ENCODE assay signal across 8 mouse cellular contexts in genomic region chr12:5250042-5250441, GRCm38 (mm10).
DNase-seq lines count a peak whose midpoint lies in the region; TF ChIP-seq lines count a peak whose summit lies in the region.

No protein-coding gene starts in this region.

- no peak overlapping the region for H3K27ac ChIP-seq in heart, adult 2 months

- H3K9ac ChIP-seq in heart, adult 2 months (ENCODE audit: low read depth, low read length), result no peak overlapping the region

- no peaks in the 10 kb centered on the region for H3K27me3 ChIP-seq in heart, adult 2 months (ENCODE audit: control insufficient read depth, insufficient read depth, low read length)

- peak; percentile 82 for DNase-seq in heart, adult 11 months
- DNase-seq in heart, adult 2 months, result no peak
- peak; percentile 44 to 54 for DNase-seq in adrenal gland, postnatal 36 days
- DNase-seq in kidney, adult 9 months, result peak; percentile 91
- peak; percentile 61 for DNase-seq in lung, postnatal 25 days (ENCODE audit: low spot score)
- DNase-seq in left cerebral cortex, postnatal 14 days (ENCODE audit: low spot score in 2 of 2), result no peak
- DNase-seq in frontal cortex, adult 2 months (ENCODE audit: extremely low spot score in 1 of 2, low spot score in 1 of 2), result no peak
- no peak for DNase-seq in left cerebral cortex, postnatal 36 days (ENCODE audit: low spot score in 2 of 2)

- no peak for TF ChIP-seq EP300 in heart, adult 2 months (IDR thresholded peaks at IDR 0.05; ENCODE audit: insufficient read depth, low read depth, low read length)

- no peak for TF ChIP-seq CTCF in heart, adult 2 months (IDR thresholded peaks at IDR 0.05)

- H3K36me3 ChIP-seq in heart, adult 2 months (ENCODE audit: control insufficient read depth, insufficient read depth, low read length), result no peaks in the 10 kb centered on the region

- TF ChIP-seq POLR2A in heart, adult 2 months (IDR thresholded peaks at IDR 0.05; ENCODE audit: insufficient read depth, low read depth, low read length), result no peak

- H3K4me1 ChIP-seq in heart, adult 2 months (ENCODE audit: control insufficient read depth, insufficient read depth, low read length), result peaks cover 3% of the 10 kb centered on the region

- WGBS in heart, adult 2 months, result 71% methylated on average over 7 of the region's 7 CpGs

- intact Hi-C loops in heart, adult 2 months (cut with DNase I), result no loop called here
- intact Hi-C loops in left cerebral cortex, postnatal 14 days (cut with DNase I), result no loop called here
- intact Hi-C loops in left cerebral cortex, postnatal 36 days (cut with DNase I), result loop anchor here (5.0 kb wide), 1 partner anchor 38 kb away; no protein-coding TSS in a partner anchor

- no peaks in the 10 kb centered on the region for H3K79me2 ChIP-seq in heart, adult 2 months (replicated peaks; ENCODE audit: control insufficient read depth, insufficient read depth, low read length)

- no peak overlapping the region for H3K4me3 ChIP-seq in heart, adult 2 months

Comparison
In these comparisons a context has a peak if more than half of its experiments do, and no peak if none do; other contexts are left out.
1. DNase-seq: peak in heart, adult 11 months (single experiment), adrenal gland, postnatal 36 days (2 of 2), kidney, adult 9 months (single experiment) and lung, postnatal 25 days (single experiment); none in heart, adult 2 months (0 of 2), left cerebral cortex, postnatal 14 days (0 of 2), frontal cortex, adult 2 months (0 of 2) and left cerebral cortex, postnatal 36 days (0 of 2).